Mouse (Mus musculus) liver, adult 2 months (tissue): Measurements from ENCODE around the gene Lekr1.

Experiments used
- CTCF ChIP-seq: fragments of 200-500 bp; IDR thresholded peaks from 2 replicates; pipeline ENCODE4 v1.5.1; 2011; ENCODE audit warnings: low read depth, low read length, control low read depth
- POLR2A ChIP-seq: fragments of 200-500 bp; IDR thresholded peaks from 2 replicates; pipeline ENCODE4 v1.6.1; 2011; ENCODE audit warnings: low read length, control low read depth; ENCODE audit not compliant: insufficient read depth; ENCODE audit errors: extremely low read depth

- TF ChIP-seq POLR2A: no peak
- TF ChIP-seq CTCF: no peak
These were observed 14.6 kb downstream of the Lekr1 start for GRCm38 (mm10) chr3:65680612-65681011.
